Mouse (Mus musculus): ENCODE measurements around the gene Arnt2. TPM values are rescaled to one million over a fixed set of nuclear protein-coding genes. Genes with fewer than 3 reads are reported as not detected.
A peak's percentile ranks its signal among the peaks of the same experiment; 100 is the strongest.

Arnt2 gene
- total and polyA plus RNA-seq, 3 experiments, result 0.03 to 0.27 (median 0.17) TPM

- H3K27me3 ChIP-seq (replicated peaks), result no peaks in the 10 kb centered on the region
- peaks cover 22 to 35% of the 10 kb centered on the region in 2 experiments for H3K4me1 ChIP-seq (ENCODE audit: control insufficient read depth in 1 of 2, insufficient read depth in 2 of 2)
- H3K4me2 ChIP-seq (ENCODE audit: insufficient read depth, low read depth, poor library complexity, severe bottlenecking), result peak overlapping the region; percentile 27; the same call in 1 of the 2 replicates
- H3K27ac ChIP-seq (ENCODE audit: insufficient read depth, low read depth), result no peak overlapping the region
- no peak for DNase-seq (ENCODE audit: extremely low read depth)
- in situ Hi-C loops (cut with MboI; ENCODE audit: low pct_ligation_motif_present, low pct_unique_long_range_greater_than_20kb, low sequenced_read_pairs) (no loop called here), dilution Hi-C loops (cut with MboI; ENCODE audit: extremely low pct_ligation_motif_present, extremely low pct_unique_long_range_greater_than_20kb, low sequenced_read_pairs) (no loop called here)
- no peaks in the 10 kb centered on the region for H3K36me3 ChIP-seq (replicated peaks in 1 of 2; ENCODE audit: control insufficient read depth in 1 of 2, insufficient read depth in 1 of 2, low read length in 1 of 2)
- no peak overlapping the region for H3K9ac ChIP-seq (ENCODE audit: insufficient read depth, low read depth)
- H3K79me2 ChIP-seq (replicated peaks; ENCODE audit: control insufficient read depth, extremely low read depth, insufficient read depth, poor library complexity, severe bottlenecking), result no peaks in the 10 kb centered on the region
- TF ChIP-seq TCF12 (IDR thresholded peaks at IDR 0.05; ENCODE audit: low read depth, low read length) (no peak), SMC3 (IDR thresholded peaks at IDR 0.05; ENCODE audit: low read depth, low read length) (no peak), HCFC1 (IDR thresholded peaks at IDR 0.05; ENCODE audit: low read depth, low read length) (no peak), ELF1 (IDR thresholded peaks at IDR 0.05; ENCODE audit: low read depth, low read length) (no peak), RAD21 (IDR thresholded peaks at IDR 0.05; ENCODE audit: low read depth, low read length) (no peak), MYC (IDR thresholded peaks at IDR 0.05; ENCODE audit: low read depth, low read length) (no peak), CHD2 (IDR thresholded peaks at IDR 0.05; ENCODE audit: low read length) (no peak), NRF1 (IDR thresholded peaks at IDR 0.05; ENCODE audit: low read depth, low read length) (no peak), CHD1 (IDR thresholded peaks at IDR 0.05; ENCODE audit: low read depth, low read length) (no peak), UBTF (IDR thresholded peaks at IDR 0.05; ENCODE audit: low read depth, low read length) (no peak), CTCF (conservative IDR thresholded peaks at IDR 0.05 in 1 of 2, IDR thresholded peaks at IDR 0.05 in 1 of 2; ENCODE audit: low read depth in 2 of 2, low read length in 2 of 2) (no peak), KAT2A (IDR thresholded peaks at IDR 0.05; ENCODE audit: insufficient replicate concordance, low read length) (no peak), ZC3H11A (IDR thresholded peaks at IDR 0.05; ENCODE audit: low read depth, low read length) (no peak)
- H3K4me3 ChIP-seq (replicated peaks in 1 of 3; ENCODE audit: low read depth in 2 of 3, low read length in 2 of 3, poor library complexity in 1 of 3), result no peak overlapping the region
- no peaks in the 10 kb centered on the region for H3K9me3 ChIP-seq (replicated peaks; ENCODE audit: low read length)
Measured at GRCm38 (mm10) chr7:84201151-84202068, 208.6 kb downstream of the Arnt2 start.

- Histone ChIP-seq H3K79me2 (replicated peaks; ENCODE audit: control insufficient read depth, extremely low read depth, insufficient read depth, poor library complexity, severe bottlenecking) (no peaks in the 10 kb centered on the region), H3K4me1 (ENCODE audit: control insufficient read depth in 1 of 2, insufficient read depth in 2 of 2) (peaks cover 30 to 45% of the 10 kb centered on the region in 2 experiments), H3K27ac (ENCODE audit: insufficient read depth, low read depth) (peak overlapping the region; percentile 44; the same call in 1 of the 2 replicates), H3K9me3 (replicated peaks; ENCODE audit: low read length) (peaks cover 2% of the 10 kb centered on the region), H3K4me3 (replicated peaks in 1 of 3; ENCODE audit: low read depth in 2 of 3, low read length in 2 of 3, poor library complexity in 1 of 3) (no peak overlapping the region), H3K4me2 (ENCODE audit: insufficient read depth, low read depth, poor library complexity, severe bottlenecking) (peak overlapping the region; percentile 34; the same call in 1 of the 2 replicates), H3K9ac (ENCODE audit: insufficient read depth, low read depth) (0 out of 2 replicates have a peak overlapping the region, but pooled peaks have one; percentile 24), H3K36me3 (replicated peaks in 1 of 2; ENCODE audit: control insufficient read depth in 1 of 2, insufficient read depth in 1 of 2, low read length in 1 of 2) (no peaks in the 10 kb centered on the region), H3K27me3 (replicated peaks) (no peaks in the 10 kb centered on the region)
- TF ChIP-seq JUN (IDR thresholded peaks at IDR 0.05; ENCODE audit: insufficient read depth, low read depth, low read length) (peak; percentile 68), MAFK (IDR thresholded peaks at IDR 0.05; ENCODE audit: insufficient replicate concordance, low read length) (no peak), EP300 (IDR thresholded peaks at IDR 0.05; ENCODE audit: low read length) (peak; percentile 12), CHD1 (IDR thresholded peaks at IDR 0.05; ENCODE audit: low read depth, low read length) (no peak), MEF2A (IDR thresholded peaks at IDR 0.05; ENCODE audit: borderline replicate concordance, low read depth, low read length) (peak; percentile 93), ETS1 (conservative IDR thresholded peaks at IDR 0.05; ENCODE audit: low read depth, low read length) (peak; percentile 76), MAZ (IDR thresholded peaks at IDR 0.05; ENCODE audit: low read depth, low read length) (peak; percentile 33; the same call in 1 of the 2 replicates), ZKSCAN1 (IDR thresholded peaks at IDR 0.05; ENCODE audit: borderline replicate concordance, low read depth, low read length) (no peak), HCFC1 (IDR thresholded peaks at IDR 0.05; ENCODE audit: low read depth, low read length) (no peak)
- dilution Hi-C loops (cut with MboI; ENCODE audit: extremely low pct_ligation_motif_present, extremely low pct_unique_long_range_greater_than_20kb, low sequenced_read_pairs) (no loop called here), in situ Hi-C loops (cut with MboI; ENCODE audit: low pct_ligation_motif_present, low pct_unique_long_range_greater_than_20kb, low sequenced_read_pairs) (no loop called here)
- peak; percentile 60 for DNase-seq (ENCODE audit: extremely low read depth)
Measured at GRCm38 (mm10) chr7:84197208-84197860, 212.6 kb downstream of the Arnt2 start.
